Mouse (Mus musculus) frontal cortex, adult (tissue): ENCODE measurements around the gene Mrs2.

Experiments used
- ATAC-seq: cut with Nextera tagmentation; 2 replicates; pipeline ENCODE4 v1.9.2; 2017; ENCODE audit warnings: mild to moderate bottlenecking, moderate library complexity, mixed read lengths; ENCODE audit not compliant: low TSS enrichment

Gene Mrs2

GRCm38 (mm10) chr13:25019793-25020539 is at the start of gene Mrs2:
Gene Mrs2 (minus strand): TSS chr13:25020379.
- peak; percentile 97 for ATAC-seq

GRCm38 (mm10) chr13:25069765-25070164 is 49.6 kb upstream of the Mrs2 start:
- ATAC-seq: no peak

GRCm38 (mm10) chr13:25067183-25067582 is 47.0 kb upstream of the Mrs2 start:
- no peak for ATAC-seq

- no peak for ATAC-seq
These were observed 46.5 kb upstream of the Mrs2 start for GRCm38 (mm10) chr13:25066659-25067058.

- ATAC-seq: peak; percentile 69
These were observed 35.9 kb upstream of the Mrs2 start, which contains the start of gene Dcdc2a for GRCm38 (mm10) chr13:25055873-25056667. Gene Dcdc2a (plus strand): TSS chr13:25056004.

- peak; percentile 91 for ATAC-seq
These were observed 35.0 kb upstream of the Mrs2 start for GRCm38 (mm10) chr13:25055111-25055554.

- no peak for ATAC-seq
These were observed 32.5 kb upstream of the Mrs2 start for GRCm38 (mm10) chr13:25052671-25053070.

GRCm38 (mm10) chr13:25039488-25039887 is 19.3 kb upstream of the Mrs2 start:
- no peak for ATAC-seq

GRCm38 (mm10) chr13:25027114-25027425 is 6.9 kb upstream of the Mrs2 start:
- no peak for ATAC-seq

GRCm38 (mm10) chr13:25026409-25027113 is 6.4 kb upstream of the Mrs2 start:
- no peak for ATAC-seq

- ATAC-seq: no peak
These were observed 4.5 kb upstream of the Mrs2 start for GRCm38 (mm10) chr13:25024655-25025054.

- ATAC-seq: no peak
These were observed 3.0 kb upstream of the Mrs2 start for GRCm38 (mm10) chr13:25023129-25023528.

GRCm38 (mm10) chr13:25022386-25022785 is 2.2 kb upstream of the Mrs2 start:
- no peak for ATAC-seq

GRCm38 (mm10) chr13:25020540-25020892 is 337 bp upstream of the Mrs2 start:
- ATAC-seq: 0 out of 2 replicates have a peak, but pooled peaks have one; percentile 1

GRCm38 (mm10) chr13:25018316-25018715 is 1.9 kb downstream of the Mrs2 start:
- ATAC-seq: no peak

- peak; percentile 73 for ATAC-seq
These were observed 13.1 kb downstream of the Mrs2 start for GRCm38 (mm10) chr13:25007115-25007514.

GRCm38 (mm10) chr13:25002965-25003364 is 17.2 kb downstream of the Mrs2 start:
- ATAC-seq: no peak

GRCm38 (mm10) chr13:24999538-24999937 is 20.6 kb downstream of the Mrs2 start:
- ATAC-seq: no peak

- ATAC-seq: peak; percentile 56
These were observed 27.0 kb downstream of the Mrs2 start for GRCm38 (mm10) chr13:24993160-24993559.

GRCm38 (mm10) chr13:24989006-24989405 is 31.2 kb downstream of the Mrs2 start:
- ATAC-seq: no peak

- peak; percentile 64 for ATAC-seq
These were observed 31.8 kb downstream of the Mrs2 start for GRCm38 (mm10) chr13:24988391-24988790.

- peak; percentile 65 for ATAC-seq
These were observed 34.7 kb downstream of the Mrs2 start for GRCm38 (mm10) chr13:24985435-24985834.
